Mouse (Mus musculus) heart, embryonic 10.5 days (tissue): ENCODE data around the gene Atp6v0c. TPM values are rescaled to one million over a fixed set of nuclear protein-coding genes. Genes with fewer than 3 reads are reported as not detected.

Source experiments
- DNase-seq: peaks from one replicate; pipeline ENCODE4 v3.0.0-alpha.2; 2017; ENCODE audit warnings: low spot score
- H3K27ac ChIP-seq: fragments of 300-500 bp; sonication (generic); 2 replicates; pipeline ENCODE4 v1.5.1; 2016; ENCODE audit warnings: mild to moderate bottlenecking
- H3K27me3 ChIP-seq: fragments of 300-500 bp; sonication (generic); 2 replicates; pipeline ENCODE4 v1.6.1; 2016; ENCODE audit warnings: mild to moderate bottlenecking; ENCODE audit not compliant: poor library complexity, insufficient read depth, severe bottlenecking
- H3K36me3 ChIP-seq: fragments of 300-500 bp; sonication (generic); 2 replicates; pipeline ENCODE4 v1.6.1; 2016; ENCODE audit warnings: mild to moderate bottlenecking, moderate library complexity
- H3K4me1 ChIP-seq: fragments of 300-500 bp; sonication (generic); 2 replicates; pipeline ENCODE4 v1.6.1; 2016; ENCODE audit warnings: mild to moderate bottlenecking
- H3K4me3 ChIP-seq: fragments of 300-500 bp; sonication (generic); 2 replicates; pipeline ENCODE4 v1.5.1; 2016; ENCODE audit warnings: mild to moderate bottlenecking, moderate library complexity
- H3K9me3 ChIP-seq: fragments of 300-500 bp; sonication (generic); 2 replicates; pipeline ENCODE4 v1.6.1; 2016; ENCODE audit warnings: mild to moderate bottlenecking, moderate library complexity
- WGBS: fragments of 180-500 bp; shearing (Covaris S2); methylation state at CpG from one replicate; pipeline ENCODE4 v1.1.7; 2016; 5-methylcytosine and 5-hydroxymethylcytosine counted together
- polyA plus RNA-seq: library from polyadenylated mRNA; unstranded; fragments of >200 nt; fragmentation: Nextera tagmentation; extraction: Ambion mirVana; gene quantifications from 2 replicates; pipeline ENCODE4 v1.2.1, GENCODE M21; 2016

Gene Atp6v0c
- polyA plus RNA-seq, 1 experiment from 2014 or later, result 538 TPM

DNA sequence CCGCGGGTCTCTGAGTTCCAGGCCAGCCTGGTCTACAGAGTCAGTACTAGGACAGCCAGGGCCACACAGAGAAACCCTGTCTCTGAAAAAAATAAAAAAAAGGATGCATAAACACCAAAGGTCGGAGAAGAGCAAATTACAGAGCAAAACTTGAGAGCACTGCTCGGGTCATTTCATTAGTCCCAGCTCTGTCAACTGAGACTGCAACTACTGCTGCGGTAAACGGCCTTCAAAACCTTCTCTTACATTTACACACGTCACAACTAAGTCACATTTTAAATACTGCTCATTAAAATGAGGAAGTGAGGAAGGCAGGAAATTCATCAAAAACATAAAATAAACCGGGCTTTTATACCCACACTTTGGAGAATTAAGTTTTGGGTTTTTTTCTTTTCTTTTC lies 23.3 kb upstream of the Atp6v0c start:
- DNase-seq, result no peak
- 84% methylated on average over 8 of the region's 8 CpGs for WGBS
- Histone ChIP-seq H3K27ac (no peak overlapping the region), H3K36me3 (peaks cover 10% of the 10 kb centered on the region; the same call in 1 of the 2 replicates), H3K27me3 (no peaks in the 10 kb centered on the region), H3K9me3 (no peaks in the 10 kb centered on the region), H3K4me3 (no peak overlapping the region), H3K4me1 (peaks cover 52% of the 10 kb centered on the region)

DNA sequence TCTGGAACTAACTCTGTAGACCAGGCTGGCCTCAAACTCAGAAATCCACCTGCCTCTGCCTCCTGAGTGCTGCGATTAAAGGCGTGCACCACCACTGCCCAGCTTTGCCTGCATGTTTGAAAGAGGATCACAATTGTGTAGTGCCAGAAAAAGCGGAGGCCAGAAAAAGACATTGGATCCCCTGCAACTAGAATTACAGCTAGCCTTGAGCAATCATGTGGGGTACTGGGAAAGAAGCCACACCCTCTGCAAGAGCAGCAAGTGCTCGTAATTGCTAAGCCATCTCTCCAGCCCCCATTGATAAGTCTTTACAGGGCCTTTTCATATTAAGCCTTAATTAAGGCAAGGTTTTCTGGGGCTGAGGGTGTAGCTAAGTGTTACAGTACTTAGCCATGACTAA lies 22.0 kb upstream of the Atp6v0c start:
- peaks cover 10% of the 10 kb centered on the region; the same call in 1 of the 2 replicates for H3K36me3 ChIP-seq
- DNase-seq, result no peak
- no peaks in the 10 kb centered on the region for H3K27me3 ChIP-seq
- no peaks in the 10 kb centered on the region for H3K9me3 ChIP-seq
- WGBS, result 71% methylated on average over 4 of the region's 4 CpGs
- H3K4me3 ChIP-seq, result no peak overlapping the region
- peaks cover 41% of the 10 kb centered on the region for H3K4me1 ChIP-seq
- H3K27ac ChIP-seq, result no peak overlapping the region

DNA sequence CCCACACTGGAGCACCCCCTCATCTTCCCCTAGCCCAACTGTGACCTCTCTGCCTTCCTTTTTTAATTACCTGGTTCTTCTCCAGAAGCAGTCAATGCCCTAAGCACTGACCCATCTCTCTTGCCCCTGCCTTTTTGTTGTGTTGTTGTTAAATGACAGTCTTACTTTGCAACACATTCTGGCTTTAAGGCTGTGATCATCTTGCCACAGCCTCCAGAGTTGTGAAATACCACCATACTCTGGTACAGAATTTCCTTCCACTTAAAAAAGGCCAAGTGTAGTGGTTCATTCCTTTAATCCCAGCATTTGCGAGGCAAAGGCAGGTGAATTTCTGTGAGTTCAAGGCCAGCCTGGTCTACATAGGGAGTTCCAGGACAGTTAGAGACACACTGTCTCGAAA lies 21.4 kb upstream of the Atp6v0c start:
- no peaks in the 10 kb centered on the region for H3K9me3 ChIP-seq
- no peak for DNase-seq
- WGBS, result 89% methylated on average over 2 of the region's 2 CpGs
- no peak overlapping the region for H3K4me3 ChIP-seq
- peaks cover 11% of the 10 kb centered on the region; the same call in 1 of the 2 replicates for H3K36me3 ChIP-seq
- H3K27ac ChIP-seq, result no peak overlapping the region
- no peaks in the 10 kb centered on the region for H3K27me3 ChIP-seq
- peaks cover 35% of the 10 kb centered on the region for H3K4me1 ChIP-seq

DNA sequence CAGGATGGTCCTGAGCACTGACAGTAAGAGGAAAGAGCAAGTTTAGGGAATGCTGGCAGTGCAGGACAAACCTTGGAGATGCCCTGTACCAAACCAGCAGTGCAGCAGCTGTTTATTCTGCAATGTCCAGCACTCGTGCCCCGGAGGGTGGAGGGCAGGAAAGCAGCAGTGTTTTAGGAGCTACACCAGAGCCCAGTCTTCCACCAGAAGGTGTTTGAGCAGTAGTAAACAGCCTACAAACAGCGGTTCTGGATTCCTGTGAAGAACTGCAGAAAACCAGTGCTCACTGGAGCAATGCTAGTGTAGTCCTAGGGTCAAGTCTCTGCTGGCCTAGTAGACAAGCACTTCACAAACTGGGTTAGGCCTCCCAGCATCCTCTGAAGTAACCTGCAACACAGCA lies 4.8 kb upstream of the Atp6v0c start:
- WGBS, result 76% methylated on average over 3 of the region's 3 CpGs
- peak; percentile 72 for DNase-seq
- H3K4me1 ChIP-seq, result peaks cover 11% of the 10 kb centered on the region
- no peaks in the 10 kb centered on the region for H3K36me3 ChIP-seq
- no peaks in the 10 kb centered on the region for H3K9me3 ChIP-seq
- no peak overlapping the region for H3K4me3 ChIP-seq
- H3K27me3 ChIP-seq, result no peaks in the 10 kb centered on the region
- H3K27ac ChIP-seq, result no peak overlapping the region

DNA sequence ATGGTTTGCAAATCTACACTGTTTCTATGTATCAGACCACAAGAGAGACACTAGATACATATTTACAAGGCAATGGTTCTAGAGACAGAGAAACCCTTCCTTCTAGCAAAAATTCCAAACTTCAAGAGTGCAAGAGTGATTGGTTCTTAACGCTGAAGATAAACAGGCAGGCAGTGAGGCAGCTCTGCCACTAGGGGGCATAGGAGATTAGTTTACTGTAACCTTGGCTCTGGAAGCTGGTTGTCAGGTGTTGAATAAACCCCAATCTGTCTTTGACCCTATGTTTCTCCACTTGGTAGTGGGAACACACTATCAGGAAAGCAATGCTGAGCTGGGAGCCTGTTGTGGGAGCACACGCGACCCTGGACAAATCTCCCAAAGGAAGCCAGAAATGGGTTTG lies 3.9 kb upstream of the Atp6v0c start:
- WGBS, result 2% methylated on average over 3 of the region's 3 CpGs
- Histone ChIP-seq H3K27ac (no peak overlapping the region), H3K4me1 (peaks cover 11% of the 10 kb centered on the region), H3K9me3 (no peaks in the 10 kb centered on the region), H3K27me3 (no peaks in the 10 kb centered on the region), H3K4me3 (no peak overlapping the region), H3K36me3 (no peaks in the 10 kb centered on the region)
- peak; percentile 79 for DNase-seq

DNA sequence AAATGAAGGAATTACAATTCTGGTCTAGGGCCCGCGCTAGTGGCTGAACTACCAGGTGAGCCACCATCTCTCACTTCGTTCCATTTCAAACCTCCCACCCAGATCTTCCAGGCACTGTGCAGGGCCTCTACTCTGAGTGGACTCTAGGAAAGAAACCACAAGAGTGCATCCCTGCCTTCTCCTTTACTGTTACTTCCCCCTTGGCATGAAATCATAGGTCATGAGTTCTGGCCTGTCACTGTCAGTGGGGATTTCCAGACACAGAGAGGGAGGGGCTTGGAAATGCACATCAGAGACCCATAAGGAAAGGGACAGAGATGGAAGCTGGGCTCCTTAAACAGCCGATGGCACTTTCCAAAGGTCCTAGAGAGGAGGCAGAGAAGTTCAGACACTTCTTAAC lies 2.2 kb upstream of the Atp6v0c start:
- peaks cover 13% of the 10 kb centered on the region for H3K36me3 ChIP-seq
- peaks cover 19% of the 10 kb centered on the region for H3K4me1 ChIP-seq
- H3K27me3 ChIP-seq, result no peaks in the 10 kb centered on the region
- no peak overlapping the region for H3K27ac ChIP-seq
- 86% methylated on average over 4 of the region's 4 CpGs for WGBS
- DNase-seq, result no peak
- H3K4me3 ChIP-seq, result no peak overlapping the region
- H3K9me3 ChIP-seq, result no peaks in the 10 kb centered on the region

DNA sequence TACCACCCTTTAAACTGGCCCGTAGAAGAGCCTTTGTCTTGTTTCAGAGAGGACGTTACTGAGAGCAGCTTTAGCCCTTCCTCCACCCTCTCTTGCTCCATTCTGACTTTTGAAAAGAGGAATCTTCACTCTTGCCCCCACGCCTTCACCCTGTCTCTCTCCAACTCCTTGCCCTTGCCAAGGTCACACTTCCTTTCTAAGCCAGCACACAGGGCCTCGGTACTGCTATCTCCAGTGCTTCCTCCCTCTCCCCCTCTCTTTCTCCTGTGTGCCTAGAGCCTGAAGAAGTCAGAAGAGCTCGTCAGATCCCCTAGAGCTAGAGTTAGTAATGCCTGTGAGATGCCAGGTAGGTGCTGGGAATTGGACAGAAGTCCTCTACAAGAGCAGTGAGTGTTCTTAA lies 1.2 kb upstream of the Atp6v0c start:
- H3K4me3 ChIP-seq, result no peak overlapping the region
- DNase-seq, result no peak
- H3K4me1 ChIP-seq, result peaks cover 19% of the 10 kb centered on the region
- H3K27me3 ChIP-seq, result no peaks in the 10 kb centered on the region
- 67% methylated on average over 5 of the region's 5 CpGs for WGBS
- no peaks in the 10 kb centered on the region for H3K9me3 ChIP-seq
- H3K27ac ChIP-seq, result peak overlapping the region; percentile 25; the same call in 1 of the 2 replicates
- H3K36me3 ChIP-seq, result peaks cover 19% of the 10 kb centered on the region

DNA sequence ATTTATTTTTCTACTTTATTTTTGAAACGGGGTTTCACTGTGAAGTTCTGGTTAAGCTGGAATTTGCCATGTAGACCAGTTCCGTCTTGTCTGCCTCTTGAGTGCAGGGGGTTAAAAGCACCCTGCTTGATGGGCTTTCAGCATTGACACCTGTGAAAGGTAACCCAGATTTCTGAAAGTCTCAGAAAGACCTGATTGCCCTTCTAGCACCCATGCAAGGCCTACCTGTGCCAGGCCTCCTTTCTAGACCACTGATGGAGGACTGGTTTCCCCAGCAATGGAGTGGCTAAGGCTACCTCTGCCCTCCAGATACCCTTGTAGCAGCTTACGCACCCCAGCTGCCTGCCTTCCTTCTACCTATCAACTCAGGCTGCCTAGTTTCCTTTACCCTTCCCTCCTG lies 623 bp upstream of the Atp6v0c start:
- H3K9me3 ChIP-seq, result no peaks in the 10 kb centered on the region
- H3K4me3 ChIP-seq, result peak overlapping the region; percentile 84
- 60% methylated on average over 3 of the region's 3 CpGs for WGBS
- H3K4me1 ChIP-seq, result peaks cover 25% of the 10 kb centered on the region
- DNase-seq, result no peak
- H3K27me3 ChIP-seq, result no peaks in the 10 kb centered on the region
- peaks cover 25% of the 10 kb centered on the region for H3K36me3 ChIP-seq
- H3K27ac ChIP-seq, result peak overlapping the region; percentile 100

DNA sequence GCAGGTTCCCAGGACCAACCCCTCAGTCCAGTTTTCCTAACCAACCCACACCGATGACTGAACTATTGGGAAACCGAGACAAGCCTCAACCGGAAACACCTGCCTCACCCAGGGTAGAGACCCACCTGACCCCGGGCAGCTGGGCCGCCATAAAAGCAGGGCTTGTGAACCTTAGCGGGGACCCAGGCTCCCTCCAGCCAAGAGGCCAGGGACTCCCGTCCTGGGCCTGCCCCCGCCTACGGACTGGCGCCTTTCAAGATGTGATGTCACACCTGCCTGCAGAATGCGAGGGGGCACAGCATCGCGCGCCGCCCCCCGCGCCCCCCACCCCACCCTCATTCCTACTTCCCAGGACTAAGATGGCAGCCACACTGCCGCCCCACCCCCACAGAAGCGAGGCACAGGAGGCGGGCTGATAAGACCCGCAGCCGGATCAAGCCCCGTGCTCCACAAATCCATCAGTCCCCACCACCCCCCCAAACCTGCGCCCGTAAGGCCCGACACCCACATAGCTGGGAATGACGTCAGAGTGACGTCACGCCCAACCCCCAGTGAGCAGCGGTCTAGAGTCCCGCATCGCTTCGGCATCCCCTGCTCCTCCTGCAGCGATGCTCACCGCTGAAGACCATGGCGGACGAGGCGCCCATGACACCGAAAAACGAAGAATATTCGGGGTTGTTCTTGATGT lies 768 bp downstream of the Atp6v0c start:
- H3K27me3 ChIP-seq, result no peaks in the 10 kb centered on the region
- peak overlapping the region; percentile 84 for H3K4me3 ChIP-seq
- DNase-seq, result peak; percentile 88
- H3K27ac ChIP-seq, result peak overlapping the region; percentile 100
- under 1% methylated on average over 39 of the region's 41 CpGs for WGBS
- no peaks in the 10 kb centered on the region for H3K9me3 ChIP-seq
- H3K4me1 ChIP-seq, result peaks cover 30% of the 10 kb centered on the region
- H3K36me3 ChIP-seq, result peaks cover 31% of the 10 kb centered on the region

DNA sequence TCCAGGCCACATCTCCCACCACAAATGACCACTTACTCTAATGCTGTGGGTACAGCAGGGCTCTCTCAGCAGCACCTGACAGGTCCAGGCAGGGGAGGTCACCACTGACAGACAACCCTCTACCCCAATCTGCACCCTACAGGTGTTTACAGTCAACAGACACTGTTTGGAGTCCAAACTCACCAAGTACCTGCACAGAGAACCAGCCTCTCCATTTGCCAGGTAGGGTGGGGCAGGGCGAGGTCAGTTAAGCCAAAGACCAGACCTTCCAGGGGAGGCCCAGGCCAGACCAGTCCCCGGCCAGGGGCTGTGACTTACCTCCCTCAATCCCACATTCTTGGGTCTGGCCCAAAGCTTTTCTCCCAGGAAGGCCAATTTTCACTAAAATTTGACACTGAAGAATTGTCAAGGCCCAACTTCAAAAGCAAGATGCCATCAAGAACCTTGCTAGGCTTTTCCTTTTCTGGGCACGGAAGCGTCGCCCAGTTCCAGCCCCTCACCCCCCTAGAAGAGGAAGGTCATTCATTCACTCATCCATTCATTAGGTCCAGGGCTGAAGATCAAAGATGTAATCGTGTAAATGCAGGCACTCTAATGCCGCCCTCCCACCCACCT lies 1.5 kb downstream of the Atp6v0c start:
- H3K27ac ChIP-seq, result peak overlapping the region; percentile 100
- peaks cover 31% of the 10 kb centered on the region for H3K36me3 ChIP-seq
- peaks cover 35% of the 10 kb centered on the region for H3K4me1 ChIP-seq
- H3K9me3 ChIP-seq, result no peaks in the 10 kb centered on the region
- no peak for DNase-seq
- H3K27me3 ChIP-seq, result no peaks in the 10 kb centered on the region
- WGBS, result 58% methylated on average over 7 of the region's 7 CpGs
- peak overlapping the region; percentile 84 for H3K4me3 ChIP-seq

DNA sequence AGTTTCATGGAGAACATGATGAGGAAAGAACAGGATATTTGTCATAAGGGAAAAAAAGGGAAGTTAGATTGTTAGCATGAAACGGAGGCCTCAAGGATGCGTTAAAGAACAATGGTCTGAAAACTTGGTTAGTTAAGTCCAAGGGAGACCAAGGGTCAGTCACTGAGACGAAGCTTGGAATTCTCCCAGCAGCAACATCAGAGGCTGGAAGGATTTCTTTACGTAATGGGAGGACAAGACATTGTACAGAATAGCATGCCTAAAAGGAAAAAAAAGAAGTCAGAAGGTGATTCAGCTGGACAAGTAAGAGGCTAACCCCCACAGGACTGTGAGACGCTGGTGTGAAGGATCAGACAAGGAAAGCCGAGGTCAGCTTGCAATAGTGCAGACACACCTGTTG lies 2.4 kb downstream of the Atp6v0c start:
- H3K27ac ChIP-seq, result no peak overlapping the region
- H3K4me3 ChIP-seq, result 0 out of 2 replicates have a peak overlapping the region, but pooled peaks have one; percentile 10
- 93% methylated on average over 6 of the region's 6 CpGs for WGBS

DNA sequence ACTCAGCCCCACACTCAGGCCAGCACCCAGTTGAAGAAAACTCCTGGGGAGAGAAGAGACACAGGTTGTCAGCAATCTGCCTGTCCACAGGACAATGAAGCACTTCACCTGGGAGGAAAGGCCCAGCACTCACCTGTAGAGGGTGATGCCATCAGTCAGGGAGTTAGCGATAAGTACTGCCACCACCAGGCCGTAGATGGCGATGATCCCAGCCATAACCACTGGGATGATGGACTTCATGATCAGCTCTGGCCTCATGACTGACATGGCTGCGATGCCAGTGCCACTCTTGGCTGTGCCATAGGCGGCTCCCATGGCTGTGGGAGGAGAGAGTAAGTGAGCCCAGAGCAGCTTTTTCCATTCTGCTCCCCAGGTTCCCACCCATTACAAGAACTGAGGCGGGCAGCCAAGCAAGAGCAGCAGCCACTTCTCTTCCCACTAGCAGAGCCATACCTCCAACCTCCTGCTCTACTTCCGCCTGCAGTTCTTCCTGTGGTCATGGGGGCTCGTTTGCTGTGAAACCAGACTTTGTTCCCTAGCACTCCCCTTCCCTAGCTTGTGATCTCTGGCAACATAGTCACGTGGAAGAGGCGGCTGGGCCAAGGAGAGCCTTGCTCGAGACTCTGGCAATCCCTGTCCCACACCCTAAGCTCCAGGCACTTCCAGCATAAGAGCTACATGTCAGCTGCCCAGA lies 4.8 kb downstream of the Atp6v0c start:
- 77% methylated on average over 11 of the region's 11 CpGs for WGBS
- 0 out of 2 replicates have a peak overlapping the region, but pooled peaks have one; percentile 8 for H3K4me3 ChIP-seq
- H3K27ac ChIP-seq, result no peak overlapping the region
- no peak for DNase-seq
- H3K4me1 ChIP-seq, result peaks cover 35% of the 10 kb centered on the region
- H3K27me3 ChIP-seq, result no peaks in the 10 kb centered on the region
- no peaks in the 10 kb centered on the region for H3K9me3 ChIP-seq
- peaks cover 31% of the 10 kb centered on the region for H3K36me3 ChIP-seq

More for the DNA sequence above, 2.4 kb downstream of the Atp6v0c start:
- peaks cover 41% of the 10 kb centered on the region for H3K4me1 ChIP-seq
- DNase-seq, result no peak
- H3K9me3 ChIP-seq, result no peaks in the 10 kb centered on the region
- no peaks in the 10 kb centered on the region for H3K27me3 ChIP-seq
- peaks cover 31% of the 10 kb centered on the region for H3K36me3 ChIP-seq
